Mouse (Mus musculus) ES-Bruce4 (cell line): ENCODE results near the gene Hspb2.

Experiments used
- CTCF ChIP-seq: IDR thresholded peaks from one replicate; pipeline ENCODE4 v1.8.1; 2011; ENCODE audit warnings: low read depth, low read length
- POLR2A ChIP-seq: IDR thresholded peaks from one replicate; pipeline ENCODE4 v1.8.1; 2011; ENCODE audit warnings: low read length; ENCODE audit not compliant: insufficient read depth

- TF ChIP-seq CTCF, result no peak
- TF ChIP-seq POLR2A, result no peak
These were observed 33.3 kb downstream of the Hspb2 start for GRCm38 (mm10) chr9:50718878-50719277.
